Mouse (Mus musculus): Measurements from ENCODE around the gene Efcab14.

Efcab14 gene

GRCm38 (mm10) chr4:115777627-115778026 lies 40.1 kb downstream of the Efcab14 start:
- no peak for DNase-seq (ENCODE audit: low spot score)

- DNase-seq (ENCODE audit: low spot score): no peak
Observed at GRCm38 (mm10) chr4:115780269-115780668, 42.7 kb downstream of the Efcab14 start.

DNA sequence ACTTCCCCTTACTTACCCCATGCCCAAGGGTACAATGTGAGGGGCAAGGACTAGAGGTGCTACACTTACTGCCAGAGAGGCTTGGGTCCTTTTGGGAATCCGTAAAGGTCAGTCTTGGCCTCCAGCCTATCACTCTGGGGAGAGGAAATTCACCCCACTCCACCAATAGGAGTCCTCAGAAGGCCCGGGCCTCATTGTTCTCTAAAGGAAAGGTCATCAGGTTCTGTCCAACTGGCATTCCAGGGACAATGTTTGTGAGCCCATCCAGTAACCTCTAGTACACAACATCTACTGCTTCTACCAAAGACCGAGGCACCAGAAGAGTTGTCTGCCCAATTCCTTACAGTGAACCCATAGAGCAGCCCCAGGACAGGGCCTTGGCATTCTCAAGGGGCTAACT lies 43.4 kb downstream of the Efcab14 start, which contains the start of gene Tex38:
Gene Tex38, minus strand, starts transcription at position 101 of the 400 bp plus-strand sequence.
- DNase-seq (ENCODE audit: low spot score): no peak

DNA sequence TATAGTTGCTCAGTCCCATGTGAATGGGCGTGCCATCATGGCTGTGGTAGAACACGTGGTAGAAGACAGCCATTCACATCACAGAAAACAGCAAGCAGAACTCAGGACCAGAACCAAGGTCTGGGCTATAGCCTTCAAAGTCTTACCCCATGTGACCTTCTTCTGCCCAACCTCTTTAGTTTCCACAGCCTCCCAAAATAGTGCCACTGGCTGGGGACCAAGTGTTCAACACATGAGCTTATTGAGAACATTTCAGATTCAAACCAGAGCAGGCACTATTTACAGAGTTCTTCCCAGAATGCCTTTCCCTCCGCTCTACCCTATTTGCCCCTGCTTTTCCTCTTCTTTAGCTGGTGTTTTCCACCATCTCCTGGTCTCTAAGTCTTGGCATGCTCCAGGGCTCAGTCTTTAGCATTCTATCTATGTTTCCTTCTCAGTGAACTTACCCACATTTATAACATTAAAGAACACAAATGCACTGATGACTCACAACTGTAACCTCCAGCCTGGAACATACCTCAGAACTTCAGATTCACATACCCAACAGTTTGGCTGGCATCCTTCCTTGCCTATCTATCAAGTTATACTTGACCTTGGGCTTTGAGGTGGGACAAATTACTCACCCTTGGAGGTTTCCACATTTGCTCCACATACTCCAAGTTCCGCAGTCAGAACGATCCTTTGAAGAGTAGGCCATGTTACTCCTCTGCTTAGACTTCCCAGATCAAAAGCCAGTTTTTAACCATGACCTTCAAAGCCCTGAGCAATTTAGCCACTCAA lies 44.7 kb downstream of the Efcab14 start:
- no peak for DNase-seq (ENCODE audit: low spot score)

- DNase-seq (ENCODE audit: low spot score): peak; percentile 45
Observed at GRCm38 (mm10) chr4:115784769-115785510, 47.4 kb downstream of the Efcab14 start, which contains the start of gene Atpaf1. TSS of gene Atpaf1 (plus strand) at chr4:115784812.

DNA sequence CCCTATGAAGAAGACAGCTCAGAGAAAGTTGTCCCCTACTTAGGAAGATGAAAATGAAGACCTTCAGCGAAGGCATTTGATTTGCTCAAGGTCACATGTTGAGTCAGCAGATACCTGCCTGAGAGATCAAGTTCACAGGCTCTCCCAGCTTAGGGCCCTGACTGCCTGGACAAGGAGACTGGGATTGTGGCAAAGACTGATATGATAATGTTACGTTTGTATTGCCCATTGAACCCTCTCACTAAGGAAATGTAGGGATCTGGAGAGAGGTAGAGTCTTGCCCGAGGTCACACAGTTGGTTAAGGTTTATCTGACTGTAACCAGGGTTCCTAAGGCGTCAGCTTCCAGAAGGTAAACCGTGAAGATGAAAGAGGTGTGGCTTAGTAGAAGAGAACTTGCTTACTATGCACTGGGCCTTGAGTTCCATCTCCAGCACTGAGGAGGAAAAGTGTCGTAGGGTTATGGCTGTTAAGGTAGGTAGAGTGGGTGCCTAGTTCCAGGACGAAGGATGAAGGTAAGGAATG lies 48.0 kb downstream of the Efcab14 start:
- DNase-seq (ENCODE audit: low spot score): no peak

DNA sequence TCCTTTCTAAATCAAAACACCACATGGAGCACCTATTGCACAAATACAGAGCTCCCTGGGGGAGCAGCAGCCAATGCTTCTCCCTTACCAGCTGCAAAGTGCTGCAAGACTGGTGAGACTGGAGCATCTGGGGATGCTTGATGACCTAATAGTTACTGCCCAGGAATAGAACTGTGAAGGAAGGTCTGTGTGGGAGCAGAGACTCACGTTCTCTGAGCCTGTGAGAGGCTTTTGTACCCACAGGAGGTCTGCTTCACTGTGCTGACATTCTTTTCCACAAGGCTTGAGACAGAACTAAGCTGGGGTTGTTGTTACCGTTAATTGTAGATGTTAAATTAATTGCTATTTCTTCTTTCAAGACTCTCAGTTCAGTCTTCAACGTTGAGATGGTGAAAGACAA lies 53.3 kb downstream of the Efcab14 start:
- no peak for DNase-seq (ENCODE audit: low spot score)

DNA sequence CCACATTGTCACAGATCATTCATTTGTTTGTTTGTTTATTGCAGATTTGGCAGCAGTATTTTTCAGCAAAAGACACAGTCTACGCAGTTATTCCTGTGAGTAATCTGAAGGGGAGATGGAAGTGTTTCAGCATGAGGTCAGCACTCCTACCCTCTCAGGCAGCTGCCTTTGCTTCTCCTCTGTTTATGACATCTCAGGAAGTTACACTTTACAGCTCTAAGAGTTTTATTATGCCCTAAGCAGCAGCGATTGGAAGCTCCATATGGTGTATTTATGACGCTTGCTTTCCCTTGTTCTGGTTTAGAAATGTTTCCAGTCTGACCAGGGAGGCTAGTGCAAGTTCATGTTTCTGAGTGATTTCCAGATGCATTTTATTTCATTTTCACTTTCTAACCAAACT lies 57.8 kb downstream of the Efcab14 start:
- DNase-seq (ENCODE audit: low spot score): no peak

GRCm38 (mm10) chr4:115799981-115800380 lies 62.4 kb downstream of the Efcab14 start:
- no peak for DNase-seq (ENCODE audit: low spot score)

- DNase-seq (ENCODE audit: low spot score): no peak
Observed at GRCm38 (mm10) chr4:115812326-115812725, 74.8 kb downstream of the Efcab14 start.

- no peak for DNase-seq (ENCODE audit: low spot score)
Observed at GRCm38 (mm10) chr4:115815606-115816005, 78.1 kb downstream of the Efcab14 start.

DNA sequence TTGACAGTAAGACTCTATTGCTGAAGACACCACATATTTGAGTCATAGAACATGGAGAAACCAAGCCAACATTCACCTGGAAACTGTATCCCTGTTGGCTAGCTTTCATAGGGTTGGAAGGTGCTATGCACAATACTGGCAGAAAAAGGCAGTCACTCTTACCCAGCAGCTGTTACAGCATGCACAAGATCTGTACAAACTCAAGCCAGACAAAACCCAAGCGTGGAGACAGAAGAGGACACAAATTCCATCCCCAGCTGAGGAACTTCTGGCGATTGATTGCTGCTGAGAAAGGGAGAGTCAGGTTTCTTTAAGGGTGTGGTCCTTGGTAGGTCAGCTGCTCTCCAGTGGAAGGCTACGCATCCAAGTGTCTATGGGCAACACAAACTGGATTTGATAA lies 82.7 kb downstream of the Efcab14 start:
- DNase-seq (ENCODE audit: low spot score): no peak

DNA sequence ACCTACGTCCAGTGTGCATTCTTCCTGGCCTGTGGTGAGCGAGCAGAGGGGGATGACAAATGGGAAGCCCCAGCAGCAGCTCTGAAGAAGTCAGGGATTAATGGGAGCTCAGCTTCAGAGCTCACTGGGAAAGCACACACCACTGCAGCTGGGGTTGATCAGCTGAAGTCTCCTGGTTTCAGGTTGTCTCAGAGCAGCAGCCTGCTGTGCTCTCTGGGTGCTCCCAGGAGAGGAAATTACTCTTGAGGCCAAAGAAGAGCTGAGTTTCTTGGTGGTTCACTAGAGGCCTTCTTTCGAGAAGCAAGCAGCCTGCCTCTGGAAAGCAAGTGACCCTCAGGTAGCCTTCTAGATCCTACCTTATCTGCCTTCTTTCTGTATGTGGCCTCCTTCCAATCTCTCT lies 83.4 kb downstream of the Efcab14 start:
- DNase-seq (ENCODE audit: low spot score): no peak

- no peak for DNase-seq (ENCODE audit: low spot score)
Observed at GRCm38 (mm10) chr4:115821431-115821830, 83.9 kb downstream of the Efcab14 start.

- no peak for DNase-seq (ENCODE audit: low spot score)
Observed at GRCm38 (mm10) chr4:115821928-115822327, 84.4 kb downstream of the Efcab14 start.

GRCm38 (mm10) chr4:115824178-115824577 lies 86.6 kb downstream of the Efcab14 start:
- no peak for DNase-seq (ENCODE audit: low spot score)

DNA sequence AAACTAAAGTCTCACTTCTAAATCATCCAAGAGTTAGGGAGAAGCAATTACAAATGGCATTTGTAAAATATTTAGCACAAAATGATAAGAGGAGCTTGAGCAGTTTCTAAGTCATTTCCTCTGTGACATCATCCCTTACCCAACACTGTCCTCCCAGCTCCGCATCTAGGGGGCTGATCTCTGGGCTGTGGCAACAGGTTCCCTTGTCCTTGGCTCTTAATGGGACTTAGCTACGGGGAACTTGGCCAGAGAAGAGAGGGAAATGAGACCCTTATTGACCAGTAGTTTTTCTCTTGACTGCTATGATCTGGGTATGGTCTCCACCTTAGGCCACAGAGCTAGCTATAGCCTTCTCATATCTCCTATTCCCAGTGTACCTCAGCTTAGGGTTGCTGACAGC lies 87.7 kb downstream of the Efcab14 start:
- DNase-seq (ENCODE audit: low spot score): no peak
